In genomic region chr19:59418024-59418423, GRCm38 (mm10) we compare ENCODE assay signal across 9 mouse cellular contexts. TPM values are rescaled to one million over a fixed set of nuclear protein-coding genes. Genes with fewer than 3 reads are reported as not detected.
A peak's percentile ranks its signal among the peaks of the same experiment; 100 is the strongest.
DNase-seq lines count a peak whose midpoint lies in the region; ATAC-seq and TF ChIP-seq lines count a peak whose summit lies in the region.
"Had no signal": no experiment of that assay in that cellular context is flagged by ENCODE, and none has a peak within 500 bp of the region (broad histone marks: within the 10 kb centered on the region; RNA-seq: fewer than 3 reads in every experiment).

No protein-coding gene starts in this region.

- peak; percentile 29; the same call in 1 of the 2 replicates for ATAC-seq in embryonic facial prominence, embryonic 15.5 days (ENCODE audit: insufficient number of reproducible peaks, low FRiP score, low TSS enrichment, low read depth)
- no peak for ATAC-seq in kidney, embryonic 15.5 days (replicated peaks; ENCODE audit: low FRiP score)
- peak; percentile 67; the same call in 1 of the 2 replicates for ATAC-seq in limb, embryonic 14.5 days (ENCODE audit: low FRiP score, low read depth)

- H3K36me3 ChIP-seq in embryonic facial prominence, embryonic 15.5 days: no peaks in the 10 kb centered on the region
- no peaks in the 10 kb centered on the region for H3K36me3 ChIP-seq in heart, adult 2 months (ENCODE audit: control insufficient read depth, insufficient read depth, low read length)
- no peaks in the 10 kb centered on the region for H3K36me3 ChIP-seq in kidney, embryonic 15.5 days
- no peaks in the 10 kb centered on the region for H3K36me3 ChIP-seq in limb, embryonic 14.5 days (ENCODE audit: control insufficient read depth, insufficient read depth, low read length)
- no peaks in the 10 kb centered on the region for H3K36me3 ChIP-seq in splenic B cell, adult 2 months (ENCODE audit: control insufficient read depth, insufficient read depth, low read length, poor library complexity, severe bottlenecking)

- no peaks in the 10 kb centered on the region for H3K79me2 ChIP-seq in heart, adult 2 months (replicated peaks; ENCODE audit: control insufficient read depth, insufficient read depth, low read length)

- DNase-seq in CD4-positive, CD25-positive, alpha-beta regulatory T cell, adult 2 months (ENCODE audit: low read depth, low spot score): peak; percentile 91
- peak; percentile 79 to 86 for DNase-seq in heart, adult 2 months
- peak; percentile 75 for DNase-seq in limb, embryonic 14.5 days (ENCODE audit: low spot score)
- DNase-seq in natural killer cell, adult 2 months (ENCODE audit: low spot score in 2 of 2): peak; percentile 67 to 81
- DNase-seq in splenic B cell, adult 2 months (ENCODE audit: low read depth, low spot score): peak; percentile 87

- peak overlapping the region; percentile 30 for H3K4me2 ChIP-seq in embryonic facial prominence, embryonic 15.5 days (replicated peaks)
- peak overlapping the region; percentile 24; the same call in 1 of the 2 replicates for H3K4me2 ChIP-seq in kidney, embryonic 15.5 days
- peak overlapping the region; percentile 13 for H3K4me2 ChIP-seq in limb, embryonic 14.5 days (replicated peaks; ENCODE audit: low read depth, low read length, severe bottlenecking)

- no peak overlapping the region for H3K27ac ChIP-seq in bone marrow macrophage, adult 2 months (ENCODE audit: insufficient read depth, low read depth, low read length)
- H3K27ac ChIP-seq in embryonic facial prominence, embryonic 15.5 days (replicated peaks): no peak overlapping the region
- no peak overlapping the region for H3K27ac ChIP-seq in heart, adult 2 months
- H3K27ac ChIP-seq in kidney, embryonic 15.5 days: no peak overlapping the region
- H3K27ac ChIP-seq in limb, embryonic 14.5 days (replicated peaks; ENCODE audit: low read depth, low read length): no peak overlapping the region

- no peak overlapping the region for H3K9ac ChIP-seq in embryonic facial prominence, embryonic 15.5 days
- H3K9ac ChIP-seq in heart, adult 2 months (ENCODE audit: low read depth, low read length): no peak overlapping the region
- H3K9ac ChIP-seq in kidney, embryonic 15.5 days: no peak overlapping the region
- H3K9ac ChIP-seq in limb, embryonic 14.5 days (ENCODE audit: low read depth, low read length, severe bottlenecking): no peak overlapping the region

- peaks cover 6% of the 10 kb centered on the region for H3K27me3 ChIP-seq in embryonic facial prominence, embryonic 15.5 days
- 0 out of 2 replicates have a peak, but pooled peaks cover 1% of the 10 kb centered on the region for H3K27me3 ChIP-seq in heart, adult 2 months (ENCODE audit: control insufficient read depth, insufficient read depth, low read length)
- H3K27me3 ChIP-seq in kidney, embryonic 15.5 days: peaks cover 4% of the 10 kb centered on the region; the same call in 1 of the 2 replicates
- no peaks in the 10 kb centered on the region for H3K27me3 ChIP-seq in limb, embryonic 14.5 days (ENCODE audit: control insufficient read depth, insufficient read depth, low read length)
- H3K27me3 ChIP-seq in splenic B cell, adult 2 months (ENCODE audit: control insufficient read depth, insufficient read depth, low read length, poor library complexity, severe bottlenecking): no peaks in the 10 kb centered on the region

- no peaks in the 10 kb centered on the region for H3K9me3 ChIP-seq in embryonic facial prominence, embryonic 15.5 days (replicated peaks)
- H3K9me3 ChIP-seq in kidney, embryonic 15.5 days (replicated peaks): no peaks in the 10 kb centered on the region
- H3K9me3 ChIP-seq in limb, embryonic 14.5 days (ENCODE audit: control insufficient read depth, low read length): no peaks in the 10 kb centered on the region

- 2% methylated on average over 15 of the region's 15 CpGs for WGBS in embryonic facial prominence, embryonic 15.5 days
- 2% methylated on average over 15 of the region's 15 CpGs for WGBS in heart, adult 2 months
- 2% methylated on average over 15 of the region's 15 CpGs for WGBS in kidney, embryonic 15.5 days
- 4% methylated on average over 15 of the region's 15 CpGs for WGBS in limb, embryonic 14.5 days

- no peaks in the 10 kb centered on the region for H3K4me1 ChIP-seq in bone marrow macrophage, adult 2 months (ENCODE audit: control insufficient read depth, insufficient read depth, low read length)
- H3K4me1 ChIP-seq in embryonic facial prominence, embryonic 15.5 days: peaks cover 10% of the 10 kb centered on the region; the same call in 1 of the 2 replicates
- H3K4me1 ChIP-seq in heart, adult 2 months (ENCODE audit: control insufficient read depth, insufficient read depth, low read length): no peaks in the 10 kb centered on the region
- peaks cover 14% of the 10 kb centered on the region for H3K4me1 ChIP-seq in kidney, embryonic 15.5 days
- no peaks in the 10 kb centered on the region for H3K4me1 ChIP-seq in limb, embryonic 14.5 days (ENCODE audit: control insufficient read depth, insufficient read depth, low read length)

- peak; percentile 64 for TF ChIP-seq CTCF in bone marrow macrophage, adult 2 months (IDR thresholded peaks at IDR 0.05; ENCODE audit: low read depth, low read length)
- TF ChIP-seq CTCF in heart, adult 2 months (IDR thresholded peaks at IDR 0.05): peak; percentile 89

- intact Hi-C loops in heart, adult 2 months (cut with DNase I): loop anchor here (2.0 kb wide), 1 partner anchor 893 kb away; no protein-coding TSS in a partner anchor

- TF ChIP-seq POLR2A in bone marrow macrophage, adult 2 months (IDR thresholded peaks at IDR 0.05; ENCODE audit: borderline replicate concordance, low read depth, low read length): no peak
- no peak for TF ChIP-seq POLR2A in heart, adult 2 months (IDR thresholded peaks at IDR 0.05; ENCODE audit: insufficient read depth, low read depth, low read length)
- no peak for TF ChIP-seq POLR2A in limb, embryonic 14.5 days (IDR thresholded peaks at IDR 0.05; ENCODE audit: borderline replicate concordance, extremely low read depth, insufficient read depth, insufficient read length)

- no peak for TF ChIP-seq EP300 in heart, adult 2 months (IDR thresholded peaks at IDR 0.05; ENCODE audit: insufficient read depth, low read depth, low read length)

- H3K4me3 ChIP-seq in bone marrow macrophage, adult 2 months (ENCODE audit: insufficient read depth, low read length): no peak overlapping the region
- H3K4me3 ChIP-seq in embryonic facial prominence, embryonic 15.5 days (replicated peaks): no peak overlapping the region
- H3K4me3 ChIP-seq in heart, adult 2 months: no peak overlapping the region
- no peak overlapping the region for H3K4me3 ChIP-seq in kidney, embryonic 15.5 days (replicated peaks)
- no peak overlapping the region for H3K4me3 ChIP-seq in limb, embryonic 14.5 days (replicated peaks; ENCODE audit: low read length)

RNA-seq across cellular contexts. Expression of gene Emx2, which starts 40.1 kb away (rescaled TPM):
- not detected in 2 replicates for polyA plus RNA-seq in bone marrow macrophage, adult 2 months (2012; ENCODE audit: insufficient read depth, insufficient read length, missing spikeins)
- 15.6 and 18.2 TPM in 2 replicates for polyA plus RNA-seq in embryonic facial prominence, embryonic 15.5 days (2015; fragmentation: Nextera tagmentation; extraction: Ambion mirVana)
- not detected for total RNA-seq in heart, adult 2 months (2021)
- not detected in 2 replicates for polyA plus RNA-seq in heart, adult 2 months (2012; rRNA removed)
- 38.8 TPM in 2 replicates for polyA plus RNA-seq in kidney, embryonic 15.5 days (2015; fragmentation: Nextera tagmentation; extraction: Ambion mirVana)
- 17.3 and 20.5 TPM in 2 replicates for polyA plus RNA-seq in limb, embryonic 14.5 days (2012; rRNA removed)
- polyA plus RNA-seq in limb, embryonic 14.5 days (2014; fragmentation: Nextera tagmentation; extraction: Ambion mirVana): 13.1 and 16.1 TPM in 2 replicates
- polyA plus RNA-seq: heart, embryonic 16.5 days had no signal

Comparison
In these comparisons a context has a peak if more than half of its experiments do, and no peak if none do; other contexts are left out.
1. RNA of gene Emx2, which starts 40.1 kb away (polyA plus RNA-seq): 38.8 TPM in kidney, embryonic 15.5 days, 13.1 to 20.5 TPM in limb, embryonic 14.5 days and 15.6 to 18.2 TPM in embryonic facial prominence, embryonic 15.5 days; not detected in bone marrow macrophage, adult 2 months and not detected in heart, adult 2 months; every median in the first group is over 10 times any median in the second.
2. Peak in every context shown above with its lines, with median percentiles within 50 percentile points of each other: DNase-seq and H3K4me2 ChIP-seq.